9 mouse cellular contexts compared by ENCODE assay signal in genomic region chr5:125071919-125072318, GRCm38 (mm10).
A peak's percentile ranks its signal among the peaks of the same experiment; 100 is the strongest.
DNase-seq lines count a peak whose midpoint lies in the region; ATAC-seq lines count a peak whose summit lies in the region.
"Had no signal": no experiment of that assay in that cellular context is flagged by ENCODE, and none has a peak within 500 bp of the region (broad histone marks: within the 10 kb centered on the region; RNA-seq: fewer than 3 reads in every experiment).

No protein-coding gene starts in this region.

- no peaks in the 10 kb centered on the region for H3K9me3 ChIP-seq in kidney, embryonic 16.5 days (ENCODE audit: low read length)
- no peaks in the 10 kb centered on the region for H3K9me3 ChIP-seq in intestine, embryonic 14.5 days (ENCODE audit: control insufficient read depth, low read length)
- H3K9me3 ChIP-seq in forebrain, embryonic 13.5 days (replicated peaks) = no peaks in the 10 kb centered on the region

- H3K27ac ChIP-seq in kidney, embryonic 16.5 days (ENCODE audit: low read length) = peak overlapping the region; percentile 45; the same call in 1 of the 2 replicates
- peak overlapping the region; percentile 33; the same call in 1 of the 2 replicates for H3K27ac ChIP-seq in brown adipose tissue, adult 24 weeks (replicated peaks; ENCODE audit: low read depth, low read length)
- H3K27ac ChIP-seq in intestine, embryonic 14.5 days (ENCODE audit: low read depth) = peak overlapping the region; percentile 47; the same call in 1 of the 2 replicates
- H3K27ac ChIP-seq in forebrain, embryonic 13.5 days = no peak overlapping the region

- peaks cover 12% of the 10 kb centered on the region; the same call in 1 of the 2 replicates for H3K36me3 ChIP-seq in kidney, embryonic 16.5 days (ENCODE audit: insufficient read depth, low read length)
- H3K36me3 ChIP-seq in intestine, embryonic 14.5 days (ENCODE audit: control insufficient read depth, insufficient read depth, low read length) = peaks cover 46% of the 10 kb centered on the region
- peaks cover 68% of the 10 kb centered on the region for H3K36me3 ChIP-seq in forebrain, embryonic 13.5 days (ENCODE audit: poor library complexity, severe bottlenecking)

- no peaks in the 10 kb centered on the region for H3K27me3 ChIP-seq in kidney, embryonic 16.5 days (ENCODE audit: insufficient read depth, low read length)
- H3K27me3 ChIP-seq in intestine, embryonic 14.5 days (replicated peaks; ENCODE audit: control insufficient read depth, insufficient read depth, low read length) = no peaks in the 10 kb centered on the region
- no peaks in the 10 kb centered on the region for H3K27me3 ChIP-seq in forebrain, embryonic 13.5 days

- no peak overlapping the region for H3K9ac ChIP-seq in kidney, embryonic 16.5 days (replicated peaks; ENCODE audit: low read length)
- H3K9ac ChIP-seq in intestine, embryonic 14.5 days (ENCODE audit: low read length) = no peak overlapping the region
- H3K9ac ChIP-seq in forebrain, embryonic 13.5 days = no peak overlapping the region

- H3K4me2 ChIP-seq in kidney, embryonic 16.5 days (replicated peaks; ENCODE audit: low read depth, low read length) = no peak overlapping the region
- H3K4me2 ChIP-seq in intestine, embryonic 14.5 days (ENCODE audit: low read length) = no peak overlapping the region
- H3K4me2 ChIP-seq in forebrain, embryonic 13.5 days = no peak overlapping the region

- WGBS in kidney, embryonic 16.5 days = 45% methylated on average over 4 of the region's 4 CpGs
- WGBS in intestine, embryonic 14.5 days = 21% methylated on average over 4 of the region's 4 CpGs
- WGBS in forebrain, embryonic 13.5 days = 89% methylated on average over 4 of the region's 4 CpGs

- H3K4me3 ChIP-seq in kidney, embryonic 16.5 days (ENCODE audit: low read length) = no peak overlapping the region
- H3K4me3 ChIP-seq in brown adipose tissue, adult 24 weeks (ENCODE audit: insufficient read depth, low read depth, low read length) = no peak overlapping the region
- H3K4me3 ChIP-seq in intestine, embryonic 14.5 days (ENCODE audit: low read depth, low read length) = no peak overlapping the region
- no peak overlapping the region for H3K4me3 ChIP-seq in forebrain, embryonic 13.5 days

- H3K4me1 ChIP-seq in kidney, embryonic 16.5 days (ENCODE audit: insufficient read depth, low read length) = peaks cover 70% of the 10 kb centered on the region
- peaks cover 54% of the 10 kb centered on the region for H3K4me1 ChIP-seq in brown adipose tissue, adult 24 weeks (ENCODE audit: control insufficient read depth, insufficient read depth, insufficient read length, low read length)
- H3K4me1 ChIP-seq in intestine, embryonic 14.5 days (replicated peaks; ENCODE audit: control insufficient read depth, insufficient read depth, low read length) = peaks cover 57% of the 10 kb centered on the region
- peaks cover 27% of the 10 kb centered on the region for H3K4me1 ChIP-seq in forebrain, embryonic 13.5 days

- ATAC-seq in kidney, embryonic 16.5 days (ENCODE audit: low FRiP score, low TSS enrichment) = no peak
- no peak for ATAC-seq in intestine, embryonic 14.5 days (replicated peaks; ENCODE audit: low FRiP score, low TSS enrichment, low read depth)
- ATAC-seq in forebrain, embryonic 13.5 days = no peak

- no peak for DNase-seq in kidney, adult 9 months
- no peak for DNase-seq in intestine, embryonic 14.5 days (ENCODE audit: low spot score)
- peak; percentile 69 for DNase-seq in lung, postnatal 25 days (ENCODE audit: low spot score)
- DNase-seq in thymus, postnatal 36 days = no peak
- no peak for DNase-seq in thymus, postnatal 25 days
- DNase-seq: cerebellum, postnatal 25 days had no signal
